Comparison of ENCODE assay signal across 22 mouse cellular contexts in genomic region chr7:109511838-109512237, GRCm38 (mm10). TPM values are rescaled to one million over a fixed set of nuclear protein-coding genes. Genes with fewer than 3 reads are reported as not detected.
"Had no signal": no experiment of that assay in that cellular context is flagged by ENCODE, and none has a peak within 500 bp of the region (broad histone marks: within the 10 kb centered on the region; RNA-seq: fewer than 3 reads in every experiment).

No protein-coding gene starts in this region.

- H3K9me3 ChIP-seq: kidney, embryonic 15.5 days; limb, embryonic 10.5 days; limb, embryonic 13.5 days; lung, embryonic 15.5 days; midbrain, embryonic 12.5 days; midbrain, embryonic 15.5 days; neural tube, embryonic 12.5 days; neural tube, embryonic 15.5 days; stomach, embryonic 15.5 days had no signal

- H3K27me3 ChIP-seq: kidney, embryonic 15.5 days; limb, embryonic 13.5 days; lung, embryonic 15.5 days; midbrain, embryonic 15.5 days; neural tube, embryonic 12.5 days; neural tube, embryonic 15.5 days; stomach, embryonic 15.5 days had no signal

- H3K4me3 ChIP-seq: kidney, embryonic 15.5 days; left cerebral cortex, adult 2 months; limb, embryonic 10.5 days; limb, embryonic 13.5 days; lung, embryonic 15.5 days; midbrain, embryonic 12.5 days; midbrain, embryonic 15.5 days; neural tube, embryonic 12.5 days; neural tube, embryonic 15.5 days; stomach, embryonic 15.5 days had no signal

- H3K9ac ChIP-seq: kidney, embryonic 15.5 days; limb, embryonic 13.5 days; lung, embryonic 15.5 days; midbrain, embryonic 12.5 days; midbrain, embryonic 15.5 days; neural tube, embryonic 12.5 days; neural tube, embryonic 15.5 days; stomach, embryonic 15.5 days had no signal

- H3K4me1 ChIP-seq: stomach, embryonic 15.5 days had no signal

- H3K4me2 ChIP-seq: kidney, embryonic 15.5 days; limb, embryonic 13.5 days; lung, embryonic 15.5 days; midbrain, embryonic 12.5 days; midbrain, embryonic 15.5 days; neural tube, embryonic 12.5 days; neural tube, embryonic 15.5 days; stomach, embryonic 15.5 days had no signal

- H3K27ac ChIP-seq: kidney, embryonic 15.5 days; left cerebral cortex, adult 2 months; limb, embryonic 10.5 days; limb, embryonic 13.5 days; lung, embryonic 15.5 days; midbrain, embryonic 12.5 days; midbrain, embryonic 15.5 days; neural tube, embryonic 12.5 days; neural tube, embryonic 15.5 days; stomach, embryonic 15.5 days had no signal

- H3K36me3 ChIP-seq: kidney, embryonic 15.5 days; limb, embryonic 10.5 days; limb, embryonic 13.5 days; lung, embryonic 15.5 days; midbrain, embryonic 12.5 days; midbrain, embryonic 15.5 days; neural tube, embryonic 12.5 days; neural tube, embryonic 15.5 days; stomach, embryonic 15.5 days had no signal

- DNase-seq: kidney, adult 2 months; kidney, postnatal 10 days; kidney, postnatal 36 days; layer of hippocampus, postnatal 36 days; lung, postnatal 14 days; lung, postnatal 4 days; retina, postnatal 1 day; right cerebral cortex, postnatal 25 days; spleen, adult 18-20 months; thymus, postnatal 25 days had no signal

- ATAC-seq: intestine, postnatal 0 days; midbrain, embryonic 15.5 days had no signal

RNA-seq across cellular contexts. Expression of gene Trim66, which starts 3.9 kb away (rescaled TPM):
- total RNA-seq: megakaryocyte, adult 5-6 weeks had no signal
- polyA plus RNA-seq: kidney, embryonic 15.5 days had no signal
